Mouse (Mus musculus) stomach, postnatal 0 days (tissue): ENCODE data around the gene Bcl7b. TPM values are rescaled to one million over a fixed set of nuclear protein-coding genes. Genes with fewer than 3 reads are reported as not detected.

ENCODE experiments used
- ATAC-seq: fragments of 200-750 bp; cut with Nextera tagmentation; 2 replicates; pipeline ENCODE4 v1.8.0; 2017; ENCODE audit not compliant: low FRiP score, low TSS enrichment
- DNase-seq: peaks from one replicate; pipeline ENCODE4 v3.0.0-alpha.2; 2016; ENCODE audit warnings: low spot score
- H3K27ac ChIP-seq: fragments of 300-500 bp; sonication (generic); replicated peaks from 2 replicates; pipeline ENCODE4 v1.5.1; 2014; ENCODE audit warnings: mild to moderate bottlenecking, control low read depth
- H3K27me3 ChIP-seq: fragments of 300-500 bp; sonication (generic); 2 replicates; pipeline ENCODE4 v1.6.1; 2014; ENCODE audit warnings: low read length; ENCODE audit not compliant: control insufficient read depth, insufficient read depth
- H3K36me3 ChIP-seq: fragments of 300-500 bp; sonication (generic); 2 replicates; pipeline ENCODE4 v1.6.1; 2014; ENCODE audit warnings: low read length, mixed read lengths; ENCODE audit not compliant: control insufficient read depth, insufficient read depth
- H3K4me1 ChIP-seq: fragments of 300-500 bp; sonication (generic); replicated peaks from 2 replicates; pipeline ENCODE4 v1.6.1; 2014; ENCODE audit warnings: antibody characterized with exemption; ENCODE audit not compliant: control insufficient read depth, insufficient read depth
- H3K4me2 ChIP-seq: fragments of 300-500 bp; sonication (generic); replicated peaks from 2 replicates; pipeline ENCODE4 v1.6.1; 2014; ENCODE audit warnings: low read depth, mild to moderate bottlenecking, control low read depth, moderate library complexity
- H3K4me3 ChIP-seq: fragments of 300-500 bp; sonication (generic); 2 replicates; pipeline ENCODE4 v1.5.1; 2014; ENCODE audit warnings: low read depth, low read length, control low read depth
- H3K9ac ChIP-seq: fragments of 300-500 bp; sonication (generic); 2 replicates; pipeline ENCODE4 v1.6.1; 2014; ENCODE audit warnings: mild to moderate bottlenecking, low read length, control low read depth, mixed read lengths
- H3K9me3 ChIP-seq: fragments of 300-500 bp; sonication (generic); 2 replicates; pipeline ENCODE4 v1.6.1; 2016; ENCODE audit warnings: low read length; ENCODE audit not compliant: control insufficient read depth
- CTCF ChIP-seq: IDR thresholded peaks from 2 replicates; pipeline ENCODE4 v1.5.1; 2016; ENCODE audit warnings: antibody characterized with exemption, low read depth, mild to moderate bottlenecking, moderate library complexity
- EP300 ChIP-seq: optimal IDR thresholded peaks from 2 replicates; pipeline ENCODE3; 2016; ENCODE audit warnings: antibody characterized with exemption
- WGBS: fragments of 180-500 bp; shearing (Covaris S2); extraction: QIAGEN DNeasy Blood & Tissue Kit; methylation state at CpG from one replicate; pipeline ENCODE4 v1.1.7; 2014; 5-methylcytosine and 5-hydroxymethylcytosine counted together
- polyA plus RNA-seq: library from polyadenylated mRNA; unstranded; fragments of >200 nt; fragmentation: Nextera tagmentation; extraction: Ambion mirVana; gene quantifications from 2 replicates; pipeline ENCODE4 v1.2.1, GENCODE M21; 2015

Bcl7b gene
- polyA plus RNA-seq, 1 experiment from 2014 or later, result 50.4 TPM

- ATAC-seq (no peak), DNase-seq (no peak)
- TF ChIP-seq CTCF (no peak), EP300 (no peak)
- Histone ChIP-seq H3K4me2 (no peak overlapping the region), H3K27ac (no peak overlapping the region), H3K9ac (no peak overlapping the region), H3K9me3 (no peaks in the 10 kb centered on the region), H3K4me3 (no peak overlapping the region), H3K4me1 (no peaks in the 10 kb centered on the region), H3K27me3 (no peaks in the 10 kb centered on the region), H3K36me3 (peaks cover 24% of the 10 kb centered on the region)
- 94% methylated on average over 14 of the region's 14 CpGs for WGBS
Observed at GRCm38 (mm10) chr5:135180796-135181195, 12.7 kb downstream of the Bcl7b start.

DNA sequence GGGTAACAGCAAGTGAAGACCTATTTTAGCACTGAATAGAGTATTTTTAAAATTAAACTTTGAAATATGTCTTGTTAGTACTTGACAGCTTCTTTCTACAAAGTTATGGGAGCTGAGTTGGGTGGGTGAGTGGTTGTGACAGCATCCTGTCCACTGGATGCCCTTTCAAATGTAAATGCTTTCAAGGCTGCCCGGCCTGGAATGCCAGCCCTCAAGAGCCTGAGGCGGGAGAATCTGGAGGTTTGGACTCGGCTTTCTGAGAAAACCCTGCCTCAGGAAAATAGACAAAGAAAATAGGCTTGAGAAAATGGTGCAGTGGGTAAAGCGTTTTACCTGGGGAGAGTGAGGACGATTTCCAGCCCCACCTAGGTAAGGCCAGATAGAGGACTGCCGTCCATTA lies 13.7 kb downstream of the Bcl7b start:
- ATAC-seq (no peak), DNase-seq (no peak)
- Histone ChIP-seq H3K9ac (no peak overlapping the region), H3K9me3 (no peaks in the 10 kb centered on the region), H3K27ac (no peak overlapping the region), H3K4me1 (no peaks in the 10 kb centered on the region), H3K4me3 (no peak overlapping the region), H3K27me3 (no peaks in the 10 kb centered on the region), H3K4me2 (no peak overlapping the region), H3K36me3 (peaks cover 24% of the 10 kb centered on the region)
- WGBS, result 85% methylated on average over 6 of the region's 6 CpGs
- TF ChIP-seq EP300, result no peak

DNA sequence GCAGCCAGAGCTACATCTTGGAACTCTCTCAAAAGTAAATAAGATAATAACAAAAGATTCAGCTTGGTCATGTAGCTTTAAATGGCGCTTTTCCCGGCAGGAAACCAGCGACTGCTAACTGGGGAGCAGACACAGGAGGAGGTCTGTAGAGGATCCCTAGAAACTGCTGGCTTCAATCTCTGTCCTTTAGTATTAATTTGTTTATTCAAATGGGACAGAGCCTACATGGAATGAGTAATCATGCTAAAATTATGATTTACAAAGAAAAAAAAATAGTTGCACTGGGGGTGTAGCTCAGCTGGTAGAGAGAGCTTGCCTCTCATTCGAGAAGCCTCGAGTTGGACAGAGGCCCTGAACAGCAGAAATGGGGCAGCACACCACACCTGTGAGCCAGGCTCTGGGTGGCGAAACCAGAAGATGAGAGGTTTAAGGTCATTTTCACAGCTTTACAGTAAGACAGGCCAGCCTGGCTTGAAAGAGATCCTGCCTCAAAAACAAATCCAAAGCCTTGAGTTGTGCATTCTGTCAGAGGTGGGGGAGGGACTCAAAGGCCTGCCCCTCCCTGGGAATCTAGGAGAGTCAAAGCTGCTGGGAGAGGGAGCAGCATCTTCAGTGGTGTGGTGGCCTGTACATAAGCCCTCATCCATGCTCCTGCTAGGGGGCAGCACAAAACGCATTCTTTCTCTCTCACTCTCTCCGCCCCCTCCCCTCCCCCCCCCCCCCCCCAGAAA lies 15.2 kb downstream of the Bcl7b start:
- H3K9ac ChIP-seq, result peak overlapping the region; percentile 38; the same call in 1 of the 2 replicates
- no peaks in the 10 kb centered on the region for H3K4me1 ChIP-seq
- WGBS, result 19% methylated on average over 8 of the region's 8 CpGs
- H3K9me3 ChIP-seq, result no peaks in the 10 kb centered on the region
- DNase-seq (peak; percentile 59), ATAC-seq (no peak)
- no peaks in the 10 kb centered on the region for H3K27me3 ChIP-seq
- H3K36me3 ChIP-seq, result peaks cover 24% of the 10 kb centered on the region
- H3K27ac ChIP-seq, result peak overlapping the region; percentile 89
- H3K4me3 ChIP-seq, result no peak overlapping the region
- no peak overlapping the region for H3K4me2 ChIP-seq
- no peak for TF ChIP-seq EP300
- TF ChIP-seq CTCF, result peak; percentile 49

DNA sequence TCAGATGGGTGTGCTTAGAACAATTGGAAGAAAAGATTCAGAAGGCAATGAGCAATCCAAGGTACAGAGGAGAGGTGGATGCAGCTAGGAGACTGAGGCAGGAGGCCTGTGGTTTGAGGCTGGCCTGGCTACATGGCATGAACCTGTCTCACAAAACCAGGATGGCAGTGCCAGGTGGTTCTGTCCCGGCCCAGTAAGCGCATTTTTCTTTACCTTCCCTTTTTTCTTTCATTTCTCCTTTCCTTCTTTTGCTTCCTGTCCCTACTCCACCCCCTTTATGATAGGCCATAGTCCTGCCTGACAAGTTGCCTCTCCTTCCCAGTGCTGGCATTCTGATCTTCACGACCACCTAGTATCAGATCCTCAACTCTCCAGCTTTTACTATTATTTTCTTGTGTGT lies 16.9 kb downstream of the Bcl7b start:
- Histone ChIP-seq H3K4me2 (no peak overlapping the region), H3K4me3 (no peak overlapping the region), H3K27ac (no peak overlapping the region), H3K9me3 (no peaks in the 10 kb centered on the region), H3K4me1 (peaks cover 3% of the 10 kb centered on the region; the same call in 1 of the 2 replicates), H3K27me3 (no peaks in the 10 kb centered on the region), H3K9ac (no peak overlapping the region), H3K36me3 (peaks cover 11% of the 10 kb centered on the region)
- ATAC-seq, result no peak
- WGBS, result 95% methylated on average over 3 of the region's 3 CpGs
- TF ChIP-seq EP300 (no peak), CTCF (no peak)
- no peak for DNase-seq

GRCm38 (mm10) chr5:135185596-135185995 lies 17.5 kb downstream of the Bcl7b start:
- WGBS, result 27% methylated on average over 3 of the region's 3 CpGs

GRCm38 (mm10) chr5:135186231-135186620 lies 18.1 kb downstream of the Bcl7b start:
- no peaks in the 10 kb centered on the region for H3K36me3 ChIP-seq
- TF ChIP-seq CTCF (no peak), EP300 (no peak)
- DNase-seq, result no peak
- H3K27me3 ChIP-seq, result no peaks in the 10 kb centered on the region
- no peaks in the 10 kb centered on the region for H3K9me3 ChIP-seq
- WGBS, result 15% methylated on average over 10 of the region's 10 CpGs
- peaks cover 3% of the 10 kb centered on the region; the same call in 1 of the 2 replicates for H3K4me1 ChIP-seq
- peak overlapping the region; percentile 65 for H3K4me2 ChIP-seq
- peak overlapping the region; percentile 92 for H3K4me3 ChIP-seq
- H3K27ac ChIP-seq, result peak overlapping the region; percentile 95
- H3K9ac ChIP-seq, result peak overlapping the region; percentile 60
- no peak for ATAC-seq

More at GRCm38 (mm10) chr5:135185596-135185995, 17.5 kb downstream of the Bcl7b start:
- Histone ChIP-seq H3K27ac (no peak overlapping the region), H3K9ac (no peak overlapping the region), H3K4me3 (no peak overlapping the region), H3K4me2 (no peak overlapping the region), H3K4me1 (peaks cover 3% of the 10 kb centered on the region; the same call in 1 of the 2 replicates), H3K27me3 (no peaks in the 10 kb centered on the region), H3K36me3 (peaks cover 5% of the 10 kb centered on the region; the same call in 1 of the 2 replicates), H3K9me3 (no peaks in the 10 kb centered on the region)
- no peak for ATAC-seq
- DNase-seq, result no peak
- no peak for TF ChIP-seq EP300
- peak; percentile 60 for TF ChIP-seq CTCF
